Mouse (Mus musculus): ENCODE data around the gene Cabp1. TPM values are rescaled to one million over a fixed set of nuclear protein-coding genes. Genes with fewer than 3 reads are reported as not detected.

The Cabp1 gene
- polyA plus RNA-seq (2015; fragmentation: Nextera tagmentation; extraction: Ambion mirVana): 0.18 and 0.21 TPM in 2 replicates

GRCm38 (mm10) chr5:115193669-115194625 is at the start of gene Cabp1:
Gene Cabp1, minus strand, starts transcription at chr5:115194381.

DNA sequence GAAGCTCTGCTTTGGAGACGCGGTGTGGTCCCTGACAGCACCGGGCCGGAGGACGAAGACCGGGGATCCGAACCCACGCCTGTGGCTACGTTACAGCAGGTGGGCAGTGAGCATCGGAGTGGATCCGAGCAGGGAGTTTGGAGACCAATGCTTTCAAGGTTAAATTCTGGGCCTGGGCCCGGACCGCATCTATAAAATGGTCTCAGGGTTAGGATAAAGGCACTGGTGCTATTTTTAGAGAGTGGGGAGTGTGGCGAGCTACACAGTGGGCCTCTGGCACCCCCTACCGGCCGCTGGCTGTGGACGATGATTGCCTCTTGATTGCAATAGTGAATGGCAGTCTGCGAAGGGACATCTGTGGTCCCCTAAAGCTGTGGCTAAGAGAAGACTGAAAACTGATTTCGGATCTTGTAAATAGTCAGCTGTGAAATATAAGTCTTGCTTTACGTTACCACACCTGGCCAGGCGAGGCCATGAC is 41.6 kb upstream of the Cabp1 start, which contains the start of gene Pop5:
TSS of gene Pop5 (plus strand) at position 51 of the 478 bp plus-strand sequence.

DNA sequence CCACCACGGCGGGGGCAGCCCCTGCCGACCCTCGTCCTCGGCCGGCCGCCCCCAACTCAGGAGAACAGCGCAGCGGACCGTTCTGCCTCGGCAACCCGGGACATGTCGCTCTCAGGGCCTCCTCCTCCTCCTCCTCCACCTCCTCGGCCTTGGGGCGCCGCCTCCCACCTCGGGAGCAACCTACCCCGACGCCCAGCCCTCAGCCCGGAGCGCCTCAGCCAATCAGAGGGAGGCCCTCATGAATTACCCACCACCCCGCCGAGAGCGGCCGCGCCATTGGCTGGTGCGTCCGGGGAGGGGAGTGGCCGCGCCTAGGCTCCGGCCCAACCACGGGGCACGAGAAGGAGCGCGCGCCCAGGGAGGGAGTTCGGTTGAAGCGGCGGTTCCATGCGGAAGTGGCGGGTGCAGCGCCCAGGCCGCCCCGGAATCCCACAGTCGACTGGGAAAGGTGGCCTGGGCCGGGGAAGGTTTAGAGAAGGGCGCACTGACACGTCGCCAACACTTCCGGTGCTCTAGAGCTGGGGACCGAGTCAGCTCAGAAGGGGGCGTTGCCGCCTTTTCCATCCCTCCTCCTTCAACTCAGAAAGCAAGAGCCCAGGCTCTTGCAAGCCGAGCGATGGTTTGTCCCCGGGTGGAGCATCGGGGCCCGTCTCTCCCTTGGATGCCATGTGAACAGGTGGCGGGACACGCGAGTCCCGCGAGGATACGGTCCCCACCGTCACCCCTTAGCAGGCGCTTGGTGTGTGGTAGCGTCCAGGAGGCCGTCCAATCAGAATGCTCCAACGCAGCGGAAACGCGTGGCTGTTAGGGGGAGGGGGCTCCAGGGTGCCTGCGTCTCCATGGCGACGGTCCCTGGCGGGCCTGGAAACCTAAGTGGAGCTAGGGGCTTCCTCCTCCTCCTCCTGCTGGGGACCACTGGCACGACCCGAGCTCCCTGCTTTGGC is 35.9 kb downstream of the Cabp1 start, which contains the start of gene Mlec:
TSS of gene Mlec (minus strand) at position 140 of the 944 bp plus-strand sequence.

DNA sequence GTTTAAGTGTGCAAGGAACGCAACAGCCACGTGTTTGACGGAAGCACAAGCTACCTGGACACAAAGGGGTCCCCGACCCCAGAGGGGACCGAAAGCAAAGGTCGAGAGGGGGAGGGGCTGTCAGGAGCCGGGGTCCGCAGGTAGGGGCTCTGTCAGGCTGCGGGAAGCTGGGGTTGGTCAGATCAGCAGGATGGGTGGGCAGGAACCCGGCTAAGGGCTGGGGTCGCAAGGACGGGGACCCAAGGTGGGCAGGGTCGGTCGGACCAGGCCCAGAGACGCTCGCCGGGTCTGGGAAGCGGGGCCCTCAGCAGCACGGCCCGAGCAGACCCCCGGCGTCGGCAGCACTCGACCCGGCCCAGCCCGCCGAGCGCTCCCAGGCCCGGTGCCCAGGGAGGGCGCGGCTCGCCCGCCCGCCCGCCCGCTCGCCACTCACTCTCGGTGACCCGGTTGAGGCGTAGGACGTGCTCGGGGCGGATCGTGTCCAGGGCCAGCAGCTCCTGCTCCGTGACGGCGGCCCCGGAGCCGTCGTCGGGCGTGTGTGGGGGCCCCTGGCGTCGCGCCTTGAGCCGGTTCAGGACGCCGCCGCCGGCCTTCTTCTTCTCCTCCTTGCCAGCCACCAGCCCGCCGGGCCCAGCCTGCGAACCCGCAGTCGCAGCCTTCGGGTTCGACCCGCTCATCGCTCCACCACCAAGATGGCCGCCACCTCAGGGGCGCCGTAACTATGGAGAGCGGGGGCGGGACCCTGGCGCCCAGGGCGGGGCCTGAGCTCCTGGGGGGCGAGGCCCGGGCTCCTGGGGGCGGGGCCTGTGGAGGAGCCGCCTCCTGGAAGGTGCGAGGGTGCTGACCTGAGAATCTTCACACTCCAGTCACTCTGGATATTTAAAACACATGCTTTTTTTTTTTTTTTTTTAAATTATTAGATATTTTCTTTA is 59.7 kb downstream of the Cabp1 start, which contains the start of gene Unc119b:
TSS of gene Unc119b (minus strand) at position 742 of the 932 bp plus-strand sequence.

GRCm38 (mm10) chr5:115118961-115119570 is 75.1 kb downstream of the Cabp1 start, which contains the start of gene Acads:
Gene Acads, minus strand, starts transcription at chr5:115119346.

Other genes with a start within 250 kb of the Cabp1 start
- gene Hnf1a, start 223.3 kb downstream of the Cabp1 start, polyA plus RNA-seq (2015; fragmentation: Nextera tagmentation; extraction: Ambion mirVana): 0.05 and 0.08 TPM in 2 replicates
- gene Sppl3, start 183.2 kb downstream of the Cabp1 start, polyA plus RNA-seq (2015; fragmentation: Nextera tagmentation; extraction: Ambion mirVana): 13.1 and 13.9 TPM in 2 replicates
- 18.0 and 20.8 TPM in 2 replicates for gene Gm10401, start 96.1 kb downstream of the Cabp1 start, polyA plus RNA-seq (2015; fragmentation: Nextera tagmentation; extraction: Ambion mirVana)
- 26.8 and 31.9 TPM in 2 replicates for gene Acads, start 75.0 kb downstream of the Cabp1 start, polyA plus RNA-seq (2015; fragmentation: Nextera tagmentation; extraction: Ambion mirVana)
- 9.1 and 11.9 TPM in 2 replicates for gene Unc119b, start 59.4 kb downstream of the Cabp1 start, polyA plus RNA-seq (2015; fragmentation: Nextera tagmentation; extraction: Ambion mirVana)
- 20.5 and 24.0 TPM in 2 replicates for gene Mlec, start 36.2 kb downstream of the Cabp1 start, polyA plus RNA-seq (2015; fragmentation: Nextera tagmentation; extraction: Ambion mirVana)
- 83.2 and 92.6 TPM in 2 replicates for gene Pop5, start 41.5 kb upstream of the Cabp1 start, polyA plus RNA-seq (2015; fragmentation: Nextera tagmentation; extraction: Ambion mirVana)
- 123 and 127 TPM in 2 replicates for gene Rnf10, start 78.5 kb upstream of the Cabp1 start, polyA plus RNA-seq (2015; fragmentation: Nextera tagmentation; extraction: Ambion mirVana)
- gene Coq5, start 85.3 kb upstream of the Cabp1 start, polyA plus RNA-seq (2015; fragmentation: Nextera tagmentation; extraction: Ambion mirVana): 24.4 and 26.7 TPM in 2 replicates
- gene Dynll1, start 106.6 kb upstream of the Cabp1 start, polyA plus RNA-seq (2015; fragmentation: Nextera tagmentation; extraction: Ambion mirVana): 759 and 787 TPM in 2 replicates
- 170 and 171 TPM in 2 replicates for gene Srsf9, start 132.8 kb upstream of the Cabp1 start, polyA plus RNA-seq (2015; fragmentation: Nextera tagmentation; extraction: Ambion mirVana)
- gene Gatc, start 146.8 kb upstream of the Cabp1 start, polyA plus RNA-seq (2015; fragmentation: Nextera tagmentation; extraction: Ambion mirVana): 12.9 and 13.4 TPM in 2 replicates
- gene Triap1, start 146.8 kb upstream of the Cabp1 start, polyA plus RNA-seq (2015; fragmentation: Nextera tagmentation; extraction: Ambion mirVana): 41.3 and 43.6 TPM in 2 replicates
- 789 and 831 TPM in 2 replicates for gene Cox6a1, start 154.6 kb upstream of the Cabp1 start, polyA plus RNA-seq (2015; fragmentation: Nextera tagmentation; extraction: Ambion mirVana)
- gene Msi1, start 235.2 kb upstream of the Cabp1 start, polyA plus RNA-seq (2015; fragmentation: Nextera tagmentation; extraction: Ambion mirVana): 0.71 and 1.1 TPM in 2 replicates

Measured in spleen, postnatal 0 days (tissue).